ENCODE assay signal across 24 mouse cellular contexts in the genomic region with DNA sequence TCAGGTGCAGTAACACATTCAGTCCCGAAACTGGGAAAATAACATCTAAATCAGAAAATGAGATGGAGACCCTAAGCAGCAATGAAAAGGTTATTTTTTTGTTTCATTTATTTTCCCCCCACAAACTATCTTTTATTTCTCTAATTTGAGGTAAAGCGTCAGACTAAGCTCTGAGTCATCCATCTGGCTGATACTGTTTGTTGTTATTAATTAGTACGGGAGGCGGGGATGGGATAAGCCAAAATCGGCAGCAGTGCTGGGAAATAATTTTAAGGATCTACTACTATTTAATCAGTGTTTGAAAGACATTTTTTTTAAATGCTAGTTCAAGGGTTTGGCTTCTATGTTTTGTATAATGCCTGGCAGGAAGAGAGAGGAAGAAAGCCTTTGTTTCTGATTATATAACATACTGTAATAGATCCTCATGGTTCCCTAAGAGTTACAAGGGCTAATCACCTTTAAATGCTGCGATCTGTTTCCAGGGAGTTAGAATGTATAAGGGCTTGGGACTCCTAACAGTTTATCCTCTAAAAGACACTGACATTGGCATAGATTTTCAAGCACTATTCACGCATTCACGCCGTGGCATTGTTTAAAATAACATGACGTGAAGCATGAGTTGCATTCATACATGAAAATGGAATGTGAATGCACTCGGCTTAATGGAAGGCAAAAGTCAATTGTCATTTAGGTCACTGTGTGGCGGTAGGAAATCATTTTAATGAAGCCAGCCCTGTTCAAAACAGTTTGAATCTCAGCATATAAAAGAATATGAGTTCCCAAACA.
DNase-seq lines count a peak whose midpoint lies in the region; ATAC-seq lines count a peak whose summit lies in the region.
"Had no signal": no experiment of that assay in that cellular context is flagged by ENCODE, and none has a peak within 500 bp of the region (broad histone marks: within the 10 kb centered on the region; RNA-seq: fewer than 3 reads in every experiment).

No protein-coding gene starts in this region.

- peak; percentile 27; the same call in 1 of the 2 replicates for ATAC-seq in midbrain, embryonic 13.5 days
- no peak for ATAC-seq in midbrain, embryonic 11.5 days (ENCODE audit: low FRiP score)
- ATAC-seq in forebrain, embryonic 16.5 days = peak; percentile 54; the same call in 1 of the 2 replicates
- ATAC-seq: intestine, embryonic 15.5 days; liver, embryonic 12.5 days had no signal

- H3K4me1 ChIP-seq in heart, embryonic 10.5 days = no peaks in the 10 kb centered on the region
- peaks cover 3% of the 10 kb centered on the region; the same call in 1 of the 2 replicates for H3K4me1 ChIP-seq in midbrain, embryonic 13.5 days (replicated peaks)
- H3K4me1 ChIP-seq in midbrain, embryonic 11.5 days (ENCODE audit: control insufficient read depth, insufficient read depth, low read length) = no peaks in the 10 kb centered on the region
- H3K4me1 ChIP-seq in forebrain, embryonic 16.5 days (replicated peaks; ENCODE audit: control insufficient read depth, insufficient read depth, low read length) = peaks cover 11% of the 10 kb centered on the region; the same call in 1 of the 2 replicates
- H3K4me1 ChIP-seq: embryonic facial prominence, embryonic 12.5 days; intestine, embryonic 15.5 days; limb, embryonic 13.5 days; liver, embryonic 12.5 days had no signal

- WGBS in heart, embryonic 10.5 days = 84% methylated on average over 12 of the region's 12 CpGs
- WGBS in midbrain, embryonic 13.5 days = 64% methylated on average over 12 of the region's 12 CpGs
- 88% methylated on average over 12 of the region's 12 CpGs for WGBS in midbrain, embryonic 11.5 days
- 32% methylated on average over 12 of the region's 12 CpGs for WGBS in forebrain, embryonic 16.5 days

- H3K4me3 ChIP-seq in heart, embryonic 10.5 days = no peak overlapping the region
- H3K4me3 ChIP-seq in midbrain, embryonic 13.5 days (replicated peaks) = no peak overlapping the region
- H3K4me3 ChIP-seq in midbrain, embryonic 11.5 days (ENCODE audit: low read depth, low read length) = no peak overlapping the region
- no peak overlapping the region for H3K4me3 ChIP-seq in forebrain, embryonic 16.5 days (replicated peaks; ENCODE audit: low read length)
- H3K4me3 ChIP-seq: embryonic facial prominence, embryonic 12.5 days; intestine, embryonic 15.5 days; limb, embryonic 13.5 days; liver, embryonic 12.5 days had no signal

- no peaks in the 10 kb centered on the region for H3K27me3 ChIP-seq in heart, embryonic 10.5 days (ENCODE audit: insufficient read depth, poor library complexity, severe bottlenecking)
- no peaks in the 10 kb centered on the region for H3K27me3 ChIP-seq in midbrain, embryonic 13.5 days
- H3K27me3 ChIP-seq in midbrain, embryonic 11.5 days (ENCODE audit: control insufficient read depth, insufficient read depth, low read length) = no peaks in the 10 kb centered on the region
- H3K27me3 ChIP-seq in forebrain, embryonic 16.5 days (replicated peaks; ENCODE audit: control insufficient read depth, insufficient read depth, low read length) = no peaks in the 10 kb centered on the region
- H3K27me3 ChIP-seq: CH12.LX; embryonic facial prominence, embryonic 12.5 days; intestine, embryonic 15.5 days; limb, embryonic 13.5 days; liver, embryonic 12.5 days had no signal

- H3K9ac ChIP-seq in midbrain, embryonic 13.5 days (replicated peaks) = no peak overlapping the region
- no peak overlapping the region for H3K9ac ChIP-seq in midbrain, embryonic 11.5 days (ENCODE audit: low read length)
- no peak overlapping the region for H3K9ac ChIP-seq in forebrain, embryonic 16.5 days (replicated peaks; ENCODE audit: low read depth, low read length)
- H3K9ac ChIP-seq: embryonic facial prominence, embryonic 12.5 days; intestine, embryonic 15.5 days; limb, embryonic 13.5 days; liver, embryonic 12.5 days had no signal

- no peak overlapping the region for H3K27ac ChIP-seq in heart, embryonic 10.5 days
- H3K27ac ChIP-seq in midbrain, embryonic 13.5 days = no peak overlapping the region
- no peak overlapping the region for H3K27ac ChIP-seq in midbrain, embryonic 11.5 days (ENCODE audit: low read depth, low read length)
- peak overlapping the region; percentile 12; the same call in 1 of the 2 replicates for H3K27ac ChIP-seq in forebrain, embryonic 16.5 days (ENCODE audit: low read length)
- H3K27ac ChIP-seq: embryonic facial prominence, embryonic 12.5 days; intestine, embryonic 15.5 days; limb, embryonic 13.5 days; liver, embryonic 12.5 days; stomach, postnatal 0 days had no signal

- H3K9me3 ChIP-seq in heart, embryonic 10.5 days = no peaks in the 10 kb centered on the region
- no peaks in the 10 kb centered on the region for H3K9me3 ChIP-seq in midbrain, embryonic 13.5 days
- H3K9me3 ChIP-seq in midbrain, embryonic 11.5 days (ENCODE audit: control insufficient read depth, low read length) = no peaks in the 10 kb centered on the region
- no peaks in the 10 kb centered on the region for H3K9me3 ChIP-seq in forebrain, embryonic 16.5 days (ENCODE audit: control insufficient read depth, low read length)
- H3K9me3 ChIP-seq: embryonic facial prominence, embryonic 12.5 days; intestine, embryonic 15.5 days; limb, embryonic 13.5 days had no signal

- H3K36me3 ChIP-seq in heart, embryonic 10.5 days = no peaks in the 10 kb centered on the region
- no peaks in the 10 kb centered on the region for H3K36me3 ChIP-seq in midbrain, embryonic 13.5 days
- no peaks in the 10 kb centered on the region for H3K36me3 ChIP-seq in midbrain, embryonic 11.5 days (ENCODE audit: control insufficient read depth, insufficient read depth, low read length)
- no peaks in the 10 kb centered on the region for H3K36me3 ChIP-seq in forebrain, embryonic 16.5 days (ENCODE audit: control insufficient read depth, insufficient read depth)
- H3K36me3 ChIP-seq: embryonic facial prominence, embryonic 12.5 days; G1E; intestine, embryonic 15.5 days; limb, embryonic 13.5 days; liver, embryonic 12.5 days had no signal

- DNase-seq in heart, adult 11 months = peak; percentile 64
- no peak for DNase-seq in heart, embryonic 10.5 days (ENCODE audit: low spot score)
- DNase-seq in midbrain, embryonic 11.5 days (ENCODE audit: low spot score, missing footprints) = no peak
- DNase-seq in retina, embryonic 14.5 days (ENCODE audit: low spot score) = peak; percentile 63
- DNase-seq in embryo, embryonic 10.5 days (ENCODE audit: low spot score) = no peak
- DNase-seq in spleen, postnatal 14 days (ENCODE audit: low spot score in 2 of 2) = no peak
- DNase-seq: adrenal gland, adult 2 months; cerebellum, adult 18-20 months; heart, postnatal 4 days; kidney, adult 9 months; kidney, postnatal 14 days; lung, adult 18-20 months; lung, postnatal 14 days; thymus, adult 2 months; thymus, postnatal 4 days had no signal

- no peak overlapping the region for H3K4me2 ChIP-seq in midbrain, embryonic 13.5 days (replicated peaks)
- no peak overlapping the region for H3K4me2 ChIP-seq in midbrain, embryonic 11.5 days
- peak overlapping the region; percentile 23; the same call in 1 of the 2 replicates for H3K4me2 ChIP-seq in forebrain, embryonic 16.5 days (ENCODE audit: low read length)
- H3K4me2 ChIP-seq: embryonic facial prominence, embryonic 12.5 days; intestine, embryonic 15.5 days; limb, embryonic 13.5 days; liver, embryonic 12.5 days had no signal

Comparison
In these comparisons a context has a peak if more than half of its experiments do, and no peak if none do; other contexts are left out.
1. DNase-seq: peak in heart, adult 11 months (single experiment) and retina, embryonic 14.5 days (single experiment); none in heart, embryonic 10.5 days (single experiment), midbrain, embryonic 11.5 days (single experiment), embryo, embryonic 10.5 days (single experiment) and spleen, postnatal 14 days (0 of 2).